In genomic region chr10:3972981-3973588, GRCm38 (mm10) we compare ENCODE assay signal across 8 mouse cellular contexts. TPM values are rescaled to one million over a fixed set of nuclear protein-coding genes. Genes with fewer than 3 reads are reported as not detected.
DNase-seq lines count a peak whose midpoint lies in the region; ATAC-seq lines count a peak whose summit lies in the region.

Gene Mthfd1l (plus strand): TSS chr10:3973118.

- peak; percentile 71 for DNase-seq in WW6 (ENCODE audit: low read depth, low spot score)
- DNase-seq in cerebellum, postnatal 4 days (ENCODE audit: low spot score in 2 of 2) = peak; percentile 66 to 82
- peak; percentile 64 for DNase-seq in gastrocnemius, adult 18-20 months (ENCODE audit: low spot score)
- peak; percentile 78 for DNase-seq in left cerebral cortex, adult 11 months (ENCODE audit: low spot score)
- DNase-seq in lung, postnatal 36 days = peak; percentile 93
- peak; percentile 90 for DNase-seq in retina, embryonic 14.5 days (ENCODE audit: low spot score)
- DNase-seq in thymus, postnatal 36 days = peak; percentile 88 to 89

- no peaks in the 10 kb centered on the region for H3K27me3 ChIP-seq in hindbrain, embryonic 15.5 days

- H3K4me1 ChIP-seq in hindbrain, embryonic 15.5 days (replicated peaks) = peaks cover 11% of the 10 kb centered on the region; the same call in 1 of the 2 replicates

- H3K36me3 ChIP-seq in hindbrain, embryonic 15.5 days = no peaks in the 10 kb centered on the region

- peak; percentile 80 for ATAC-seq in hindbrain, embryonic 15.5 days (ENCODE audit: low FRiP score, low read depth)

- no peaks in the 10 kb centered on the region for H3K9me3 ChIP-seq in hindbrain, embryonic 15.5 days

- H3K27ac ChIP-seq in hindbrain, embryonic 15.5 days (replicated peaks) = peak within 1 kb of the TSS; percentile 84

- WGBS in hindbrain, embryonic 15.5 days = under 1% methylated on average over 40 of the region's 40 CpGs

- peak within 1 kb of the TSS; percentile 67 for H3K4me2 ChIP-seq in hindbrain, embryonic 15.5 days

- H3K9ac ChIP-seq in hindbrain, embryonic 15.5 days = peak within 1 kb of the TSS; percentile 68

- peak within 1 kb of the TSS; percentile 67 for H3K4me3 ChIP-seq in hindbrain, embryonic 15.5 days

RNA-seq across cellular contexts. Expression of gene Mthfd1l, which starts in this region (rescaled TPM):
- total RNA-seq in gastrocnemius, adult 18-20 months (2021) = under 1 TPM; 0.27 to 0.40 TPM
- polyA plus RNA-seq in hindbrain, embryonic 15.5 days (2015; fragmentation: Nextera tagmentation; extraction: Ambion mirVana) = 6.1 and 7.0 TPM in 2 replicates

Comparison
In these comparisons a context has a peak if more than half of its experiments do, and no peak if none do; other contexts are left out.
1. Peak in every context shown above with its lines: DNase-seq, ATAC-seq, H3K4me3 ChIP-seq and H3K27ac ChIP-seq.
2. Peak in DNase-seq in gastrocnemius, adult 18-20 months; RNA of the gene not detected or under 1 TPM.